Mouse (Mus musculus): ENCODE results near the gene Tmem265. TPM values are rescaled to one million over a fixed set of nuclear protein-coding genes. Genes with fewer than 3 reads are reported as not detected.

Gene Tmem265
- polyA plus RNA-seq (2012; rRNA removed) = 4.8 TPM in 2 replicates

GRCm38 (mm10) chr7:127561340-127561858 lies at the start of gene Tmem265:
Gene Tmem265 (plus strand): TSS chr7:127561390.
- H3K4me1 ChIP-seq (ENCODE audit: control insufficient read depth, insufficient read depth, insufficient read length) = no peaks in the 10 kb centered on the region
- DNase-seq (ENCODE audit: low read depth in 1 of 2, low spot score in 2 of 2) = no peak
- TF ChIP-seq CTCF (IDR thresholded peaks at IDR 0.05; ENCODE audit: extremely low read depth, insufficient read depth, insufficient read length, insufficient replicate concordance) (no peak), POLR2A (IDR thresholded peaks at IDR 0.05; ENCODE audit: low read depth, low read length) (no peak)
- peaks cover 44% of the 10 kb centered on the region for H3K36me3 ChIP-seq (ENCODE audit: control insufficient read depth, insufficient read depth, low read length)
- 84% methylated on average over 5 of the region's 5 CpGs for WGBS
- H3K4me3 ChIP-seq (ENCODE audit: extremely low read depth, insufficient read depth, insufficient read length) = no peak within 1 kb of the TSS
- H3K27ac ChIP-seq (ENCODE audit: insufficient read depth, low read length) = no peak within 1 kb of the TSS
- H3K27me3 ChIP-seq (ENCODE audit: control insufficient read depth, insufficient read depth, low read length) = no peaks in the 10 kb centered on the region

GRCm38 (mm10) chr7:127511808-127512230 lies 49.4 kb upstream of the Tmem265 start, which contains the start of gene Srcap:
Gene Srcap (plus strand): TSS chr7:127511983.
- TF ChIP-seq CTCF (IDR thresholded peaks at IDR 0.05; ENCODE audit: extremely low read depth, insufficient read depth, insufficient read length, insufficient replicate concordance) = no peak
- peak; percentile 82 for TF ChIP-seq POLR2A (IDR thresholded peaks at IDR 0.05; ENCODE audit: low read depth, low read length)
- H3K4me3 ChIP-seq (ENCODE audit: extremely low read depth, insufficient read depth, insufficient read length) = peak within 1 kb of the TSS; percentile 88
- H3K27ac ChIP-seq (ENCODE audit: insufficient read depth, low read length) = peak within 1 kb of the TSS; percentile 99
- peak; percentile 94 to 96 for DNase-seq (ENCODE audit: low read depth in 1 of 2, low spot score in 2 of 2)
- H3K36me3 ChIP-seq (ENCODE audit: control insufficient read depth, insufficient read depth, low read length) = peaks cover 9% of the 10 kb centered on the region
- under 1% methylated on average over 37 of the region's 37 CpGs for WGBS
- no peaks in the 10 kb centered on the region for H3K27me3 ChIP-seq (ENCODE audit: control insufficient read depth, insufficient read depth, low read length)
- no peaks in the 10 kb centered on the region; the same call in 1 of the 2 replicates for H3K4me1 ChIP-seq (ENCODE audit: control insufficient read depth, insufficient read depth, insufficient read length)

- under 1% methylated on average over 49 of the region's 93 CpGs for WGBS
- Histone ChIP-seq H3K36me3 (ENCODE audit: control insufficient read depth, insufficient read depth, low read length) (peaks cover 11% of the 10 kb centered on the region), H3K27ac (ENCODE audit: insufficient read depth, low read length) (peak overlapping the region; percentile 99), H3K4me3 (ENCODE audit: extremely low read depth, insufficient read depth, insufficient read length) (peak overlapping the region; percentile 88), H3K27me3 (ENCODE audit: control insufficient read depth, insufficient read depth, low read length) (no peaks in the 10 kb centered on the region), H3K4me1 (ENCODE audit: control insufficient read depth, insufficient read depth, insufficient read length) (no peaks in the 10 kb centered on the region; the same call in 1 of the 2 replicates)
- TF ChIP-seq POLR2A (IDR thresholded peaks at IDR 0.05; ENCODE audit: low read depth, low read length) (no peak; the same call in 1 of the 2 replicates), CTCF (IDR thresholded peaks at IDR 0.05; ENCODE audit: extremely low read depth, insufficient read depth, insufficient read length, insufficient replicate concordance) (no peak)
- DNase-seq (ENCODE audit: low read depth in 1 of 2, low spot score in 2 of 2) = peak; percentile 85 to 87
Observed at GRCm38 (mm10) chr7:127512231-127513015, 48.8 kb upstream of the Tmem265 start.

DNA sequence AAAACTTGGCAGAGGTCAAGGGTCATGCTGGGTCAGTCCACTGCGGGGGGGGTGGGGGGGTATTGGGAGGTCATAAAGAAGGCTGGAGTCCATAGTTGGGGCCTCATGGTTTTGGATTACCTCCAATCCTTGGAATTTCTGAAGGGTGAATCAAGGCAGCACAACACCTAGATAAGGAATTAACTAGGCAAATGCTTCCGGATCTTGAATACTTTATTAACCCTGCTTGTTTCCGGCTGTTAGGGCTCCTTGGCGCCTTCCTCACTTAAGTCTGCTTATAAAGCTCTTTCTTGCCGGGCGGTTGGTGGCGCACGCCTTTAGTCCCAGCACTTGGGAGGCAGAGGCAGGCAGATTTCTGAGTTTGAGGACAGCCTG lies 48.2 kb upstream of the Tmem265 start:
- Histone ChIP-seq H3K27ac (ENCODE audit: insufficient read depth, low read length) (peak overlapping the region; percentile 59), H3K36me3 (ENCODE audit: control insufficient read depth, insufficient read depth, low read length) (peaks cover 14% of the 10 kb centered on the region), H3K27me3 (ENCODE audit: control insufficient read depth, insufficient read depth, low read length) (no peaks in the 10 kb centered on the region), H3K4me1 (ENCODE audit: control insufficient read depth, insufficient read depth, insufficient read length) (no peaks in the 10 kb centered on the region; the same call in 1 of the 2 replicates), H3K4me3 (ENCODE audit: extremely low read depth, insufficient read depth, insufficient read length) (peak overlapping the region; percentile 88)
- 3% methylated on average over 8 of the region's 8 CpGs for WGBS
- TF ChIP-seq CTCF (IDR thresholded peaks at IDR 0.05; ENCODE audit: extremely low read depth, insufficient read depth, insufficient read length, insufficient replicate concordance) (no peak), POLR2A (IDR thresholded peaks at IDR 0.05; ENCODE audit: low read depth, low read length) (no peak)
- DNase-seq (ENCODE audit: low read depth in 1 of 2, low spot score in 2 of 2) = peak; percentile 14 to 17

DNA sequence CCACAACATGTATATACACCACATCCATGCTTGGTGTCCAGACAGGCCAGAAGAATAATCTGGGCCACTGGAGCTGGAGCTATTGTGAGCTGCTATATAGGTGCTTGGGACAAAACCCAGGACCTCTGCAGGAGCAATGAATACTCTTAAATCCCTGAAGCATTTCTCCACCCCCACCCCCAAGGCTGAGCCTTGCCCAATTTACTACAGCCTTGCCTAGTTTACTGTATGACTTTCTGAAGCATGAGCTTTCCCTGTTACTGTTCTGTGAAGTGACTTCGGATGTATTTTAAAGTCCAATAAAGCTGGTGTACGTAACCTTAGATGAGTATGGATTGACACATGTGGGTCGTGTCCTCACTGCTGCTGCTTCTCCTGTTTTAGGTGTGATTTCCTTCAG lies 47.4 kb upstream of the Tmem265 start:
- Histone ChIP-seq H3K4me1 (ENCODE audit: control insufficient read depth, insufficient read depth, insufficient read length) (no peaks in the 10 kb centered on the region; the same call in 1 of the 2 replicates), H3K27ac (ENCODE audit: insufficient read depth, low read length) (no peak overlapping the region), H3K4me3 (ENCODE audit: extremely low read depth, insufficient read depth, insufficient read length) (no peak overlapping the region), H3K36me3 (ENCODE audit: control insufficient read depth, insufficient read depth, low read length) (peaks cover 15% of the 10 kb centered on the region), H3K27me3 (ENCODE audit: control insufficient read depth, insufficient read depth, low read length) (no peaks in the 10 kb centered on the region)
- 83% methylated on average over 3 of the region's 3 CpGs for WGBS
- no peak for DNase-seq (ENCODE audit: low read depth in 1 of 2, low spot score in 2 of 2)
- no peak for TF ChIP-seq CTCF (IDR thresholded peaks at IDR 0.05; ENCODE audit: extremely low read depth, insufficient read depth, insufficient read length, insufficient replicate concordance)
- no peak for TF ChIP-seq POLR2A (IDR thresholded peaks at IDR 0.05; ENCODE audit: low read depth, low read length)

DNA sequence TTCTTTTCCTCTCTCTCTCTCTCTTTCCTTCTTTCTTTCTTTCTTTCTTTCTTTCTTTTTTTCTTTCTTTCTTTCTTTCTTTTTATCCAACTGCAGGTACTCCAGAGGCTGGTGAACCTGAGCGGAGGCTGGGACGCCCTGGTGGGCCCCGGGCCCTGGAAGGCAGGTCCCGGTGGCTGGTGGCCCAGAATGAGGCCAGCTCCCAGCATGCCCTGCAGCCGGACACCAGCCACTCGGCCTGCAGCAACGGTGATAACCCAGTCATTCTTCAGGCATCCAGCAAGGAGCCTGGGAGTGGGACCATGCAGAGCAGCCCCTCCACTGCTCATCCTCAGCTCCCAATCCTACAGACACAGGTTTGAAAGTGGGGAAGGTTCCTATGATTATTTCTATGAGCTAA lies 45.3 kb upstream of the Tmem265 start:
- Histone ChIP-seq H3K27ac (ENCODE audit: insufficient read depth, low read length) (no peak overlapping the region), H3K4me3 (ENCODE audit: extremely low read depth, insufficient read depth, insufficient read length) (no peak overlapping the region), H3K27me3 (ENCODE audit: control insufficient read depth, insufficient read depth, low read length) (no peaks in the 10 kb centered on the region), H3K4me1 (ENCODE audit: control insufficient read depth, insufficient read depth, insufficient read length) (no peaks in the 10 kb centered on the region; the same call in 1 of the 2 replicates), H3K36me3 (ENCODE audit: control insufficient read depth, insufficient read depth, low read length) (peaks cover 24% of the 10 kb centered on the region)
- no peak for DNase-seq (ENCODE audit: low read depth in 1 of 2, low spot score in 2 of 2)
- no peak for TF ChIP-seq POLR2A (IDR thresholded peaks at IDR 0.05; ENCODE audit: low read depth, low read length)
- no peak for TF ChIP-seq CTCF (IDR thresholded peaks at IDR 0.05; ENCODE audit: extremely low read depth, insufficient read depth, insufficient read length, insufficient replicate concordance)
- WGBS = 94% methylated on average over 7 of the region's 7 CpGs
